ENCODE assay signal across 8 mouse cellular contexts in the genomic region with DNA sequence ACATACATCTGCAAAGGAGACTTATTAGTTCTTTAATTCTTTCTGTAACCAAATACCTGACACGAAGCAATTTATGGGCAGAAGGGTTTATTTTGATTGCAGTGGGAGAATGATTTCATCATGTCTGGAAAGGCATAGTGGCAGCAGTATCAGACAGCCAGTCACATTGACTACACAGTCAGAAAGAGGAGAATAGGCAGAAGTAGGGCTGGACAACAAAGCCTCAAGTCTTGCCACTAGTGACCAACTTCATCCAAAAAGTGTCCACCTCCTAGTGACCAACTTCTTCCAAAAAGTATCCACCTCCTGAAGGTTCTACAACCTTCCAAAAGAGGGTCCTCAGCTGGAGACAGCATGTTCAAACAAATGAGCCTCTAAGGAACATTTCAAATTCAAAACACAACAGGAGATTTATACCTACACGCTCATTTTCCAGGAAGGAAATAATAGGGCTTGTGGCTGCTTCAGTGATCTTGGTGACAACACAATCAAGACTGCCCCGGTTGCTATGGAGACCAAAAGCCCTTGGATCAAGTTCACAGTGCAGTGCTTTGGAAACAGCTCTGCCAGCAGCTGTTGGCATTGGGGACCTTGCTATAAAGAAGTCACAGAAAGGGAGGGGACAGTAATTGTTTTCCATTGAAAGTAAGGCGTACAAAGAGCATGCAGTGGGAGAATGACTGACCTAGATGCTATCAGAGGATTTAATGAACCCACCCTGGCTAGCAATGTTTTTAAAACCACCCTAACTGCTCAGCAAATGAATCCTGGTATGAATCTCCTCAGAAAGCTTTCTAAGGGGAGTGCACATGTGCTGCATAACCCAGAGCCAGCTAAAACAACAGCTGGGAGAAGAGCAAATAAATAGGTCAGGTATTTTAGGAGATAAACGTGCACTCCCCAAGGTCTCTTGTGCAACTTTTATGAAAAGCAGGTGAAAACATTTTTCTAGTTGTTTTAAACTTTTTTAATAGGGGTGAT.
DNase-seq lines count a peak whose midpoint lies in the region; ATAC-seq and TF ChIP-seq lines count a peak whose summit lies in the region.

No protein-coding gene starts in this region.

- H3K27me3 ChIP-seq in lung, postnatal 0 days (replicated peaks; ENCODE audit: insufficient read depth, low read length), result no peaks in the 10 kb centered on the region
- no peaks in the 10 kb centered on the region for H3K27me3 ChIP-seq in forebrain, embryonic 12.5 days
- H3K27me3 ChIP-seq in limb, embryonic 11.5 days (ENCODE audit: control insufficient read depth, insufficient read depth, low read length), result no peaks in the 10 kb centered on the region

- no peaks in the 10 kb centered on the region for H3K36me3 ChIP-seq in lung, postnatal 0 days (ENCODE audit: insufficient read depth, low read length)
- H3K36me3 ChIP-seq in forebrain, embryonic 12.5 days (replicated peaks), result no peaks in the 10 kb centered on the region
- no peaks in the 10 kb centered on the region for H3K36me3 ChIP-seq in limb, embryonic 11.5 days (ENCODE audit: control insufficient read depth, insufficient read depth, low read length)

- TF ChIP-seq EP300 in lung, postnatal 0 days (IDR thresholded peaks at IDR 0.05), result no peak

- H3K4me3 ChIP-seq in lung, postnatal 0 days (ENCODE audit: low read depth, low read length), result no peak overlapping the region
- no peak overlapping the region for H3K4me3 ChIP-seq in forebrain, embryonic 12.5 days (replicated peaks)
- no peak overlapping the region for H3K4me3 ChIP-seq in limb, embryonic 11.5 days (ENCODE audit: low read depth, low read length)

- no peaks in the 10 kb centered on the region for H3K9me3 ChIP-seq in lung, postnatal 0 days (ENCODE audit: low read length)
- no peaks in the 10 kb centered on the region for H3K9me3 ChIP-seq in forebrain, embryonic 12.5 days
- H3K9me3 ChIP-seq in limb, embryonic 11.5 days (ENCODE audit: control insufficient read depth, low read length), result no peaks in the 10 kb centered on the region; the same call in 1 of the 2 replicates

- no peak overlapping the region for H3K4me2 ChIP-seq in lung, postnatal 0 days (replicated peaks; ENCODE audit: low read depth, low read length)
- no peak overlapping the region for H3K4me2 ChIP-seq in forebrain, embryonic 12.5 days
- no peak overlapping the region for H3K4me2 ChIP-seq in limb, embryonic 11.5 days (ENCODE audit: low read depth, severe bottlenecking)

- DNase-seq in lung, postnatal 10 days, result peak; percentile 8
- no peak for DNase-seq in lung, postnatal 0 days (ENCODE audit: low spot score)
- DNase-seq in kidney, adult 18-20 months, result peak; percentile 6
- DNase-seq in limb, embryonic 11.5 days (ENCODE audit: low spot score), result peak; percentile 32
- DNase-seq in retina, embryonic 14.5 days (ENCODE audit: low spot score), result peak; percentile 74

- 41% methylated on average over 5 of the region's 5 CpGs for WGBS in lung, postnatal 0 days
- WGBS in forebrain, embryonic 12.5 days, result 36% methylated on average over 5 of the region's 5 CpGs
- WGBS in limb, embryonic 11.5 days, result 51% methylated on average over 5 of the region's 5 CpGs

- ATAC-seq in lung, postnatal 0 days, result no peak
- ATAC-seq in forebrain, embryonic 12.5 days (ENCODE audit: low FRiP score), result peak; percentile 91
- no peak for ATAC-seq in limb, embryonic 11.5 days (ENCODE audit: insufficient number of reproducible peaks, low FRiP score, low TSS enrichment, low read depth)
- ATAC-seq in monocyte, adult 5-6 weeks (replicated peaks; ENCODE audit: insufficient number of reproducible peaks, low FRiP score, low TSS enrichment, poor library complexity, severe bottlenecking), result no peak
- no peak for ATAC-seq in megakaryocyte progenitor cell, adult 5-6 weeks (replicated peaks; ENCODE audit: poor library complexity)

- no peak for TF ChIP-seq CTCF in lung, postnatal 0 days (IDR thresholded peaks at IDR 0.05)

- no peak overlapping the region for H3K27ac ChIP-seq in lung, postnatal 0 days (ENCODE audit: low read length)
- peak overlapping the region; percentile 31; the same call in 1 of the 2 replicates for H3K27ac ChIP-seq in forebrain, embryonic 12.5 days
- no peak overlapping the region for H3K27ac ChIP-seq in limb, embryonic 11.5 days (replicated peaks; ENCODE audit: low read depth, low read length)

- H3K9ac ChIP-seq in lung, postnatal 0 days (replicated peaks; ENCODE audit: low read depth), result no peak overlapping the region
- no peak overlapping the region for H3K9ac ChIP-seq in forebrain, embryonic 12.5 days
- H3K9ac ChIP-seq in limb, embryonic 11.5 days (ENCODE audit: low read length), result no peak overlapping the region

- H3K4me1 ChIP-seq in lung, postnatal 0 days (ENCODE audit: insufficient read depth, low read depth, low read length), result no peaks in the 10 kb centered on the region
- peaks cover 9% of the 10 kb centered on the region; the same call in 1 of the 2 replicates for H3K4me1 ChIP-seq in forebrain, embryonic 12.5 days
- no peaks in the 10 kb centered on the region for H3K4me1 ChIP-seq in limb, embryonic 11.5 days (ENCODE audit: control insufficient read depth, insufficient read depth, low read length)
